Mouse (Mus musculus): ENCODE measurements at regions not wholly inside any gene's neighbourhood (a gene's known extent, or its start where the extent isn't known, plus 50 kb on each side); places are given as distances from the start of the nearest gene placed in this dataset.

DNA sequence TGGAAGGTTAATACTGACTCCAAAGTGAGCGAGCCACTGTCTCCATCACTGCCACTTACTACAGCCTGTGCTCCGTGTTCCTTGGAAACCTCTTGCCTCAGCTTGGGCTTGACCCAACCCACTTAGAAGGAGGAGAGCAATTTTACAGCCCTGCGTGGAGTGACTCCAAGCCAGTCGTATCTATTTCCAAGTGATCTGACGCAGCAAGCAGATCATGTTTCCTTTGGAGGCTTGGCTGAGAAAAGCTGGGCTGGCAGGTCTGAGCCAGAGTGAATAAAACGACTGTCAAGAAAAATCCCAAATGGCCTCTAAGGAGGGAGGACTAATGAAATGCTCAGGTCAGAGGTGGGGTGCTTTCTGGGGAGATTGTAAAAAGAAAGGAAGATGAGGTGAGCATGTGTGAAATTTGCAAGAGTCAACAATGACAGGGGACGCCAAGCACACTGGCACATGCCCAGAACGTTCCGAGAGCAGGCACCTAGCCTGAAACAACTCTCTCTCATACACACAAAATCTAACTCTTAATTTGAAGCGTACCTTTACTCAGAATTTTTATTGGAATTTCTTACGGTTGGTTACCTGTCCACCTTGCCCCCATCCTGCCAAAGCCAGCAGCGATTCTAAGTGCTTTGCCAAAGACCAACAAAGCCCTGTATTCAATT, 225.5 kb downstream of the Zfp36l1 start:
- DNase-seq (ENCODE audit: low spot score): peak; percentile 96

DNA sequence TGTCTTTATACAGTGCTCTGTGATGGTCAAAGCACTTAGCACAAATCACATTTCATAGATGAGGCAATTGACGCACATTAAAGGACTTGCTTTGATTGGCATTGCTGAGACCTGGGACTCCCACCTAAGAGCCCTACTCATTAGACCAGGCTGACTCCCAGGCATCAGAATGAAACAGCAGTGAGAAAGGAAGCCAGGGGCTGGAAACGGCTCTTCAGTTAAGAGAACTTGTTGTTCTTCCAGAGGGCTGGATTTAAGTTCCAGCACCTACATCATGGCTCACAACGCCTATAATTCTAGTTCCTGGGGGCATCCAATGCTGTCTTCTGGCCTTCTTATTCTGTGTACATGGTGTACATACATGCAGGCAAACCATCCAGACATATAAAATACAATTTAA, 226.3 kb downstream of the Zfp36l1 start:
- peak; percentile 65 for DNase-seq (ENCODE audit: low spot score)

DNA sequence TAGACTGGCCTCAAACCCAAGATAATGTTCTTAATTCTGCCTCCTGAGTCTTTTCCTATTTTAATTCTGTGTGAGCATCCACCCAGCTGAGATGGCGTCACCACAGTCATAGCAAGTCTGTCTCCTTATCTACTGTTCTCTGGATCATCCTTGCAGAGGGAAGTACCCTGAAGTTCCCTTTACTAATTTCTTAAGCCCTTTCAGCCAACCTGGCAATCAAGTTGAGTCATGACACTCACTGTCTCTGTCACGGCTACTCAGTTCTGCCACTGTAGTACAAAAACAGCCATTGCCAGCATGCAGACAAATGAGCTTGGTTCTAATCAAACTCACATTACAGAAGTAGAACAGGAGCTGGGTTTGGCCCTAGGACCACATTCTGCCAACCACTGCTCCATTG, 227.5 kb downstream of the Zfp36l1 start:
- DNase-seq (ENCODE audit: low spot score): no peak

- no peak for DNase-seq (ENCODE audit: low spot score)
These were observed 229.2 kb downstream of the Zfp36l1 start for GRCm38 (mm10) chr12:79883651-79884050.

DNA sequence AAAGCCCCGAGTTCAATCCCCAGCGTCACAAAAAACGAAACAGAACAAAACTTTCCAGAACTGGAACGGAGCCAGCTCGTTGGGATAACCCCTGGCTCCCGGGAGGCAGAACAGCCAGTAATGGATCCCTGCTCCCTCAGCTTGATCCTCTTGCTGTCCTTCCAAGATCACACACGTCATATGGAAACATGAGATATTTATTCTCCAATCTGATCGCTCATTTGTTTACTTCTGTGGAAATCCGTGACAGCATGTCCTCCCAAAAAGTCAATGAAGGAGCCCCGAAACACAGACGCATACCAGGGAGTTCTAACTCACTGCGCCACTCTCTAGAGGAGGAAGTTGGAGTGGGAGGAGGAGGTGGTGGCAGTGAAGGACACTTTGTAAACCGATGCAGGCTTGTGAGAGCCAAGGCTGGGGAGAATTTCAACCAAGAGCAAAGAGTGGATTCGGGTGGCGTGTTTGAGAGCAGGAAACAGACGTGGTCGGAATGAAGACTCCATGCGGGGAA, 232.0 kb downstream of the Zfp36l1 start:
- DNase-seq (ENCODE audit: low spot score): peak; percentile 84

- DNase-seq (ENCODE audit: low spot score): no peak
These were observed 232.5 kb downstream of the Zfp36l1 start for GRCm38 (mm10) chr12:79880346-79880745.

GRCm38 (mm10) chr12:79879918-79880273, 232.9 kb downstream of the Zfp36l1 start:
- DNase-seq (ENCODE audit: low spot score): peak; percentile 54

- DNase-seq (ENCODE audit: low spot score): peak; percentile 67
These were observed 233.5 kb downstream of the Zfp36l1 start for GRCm38 (mm10) chr12:79879093-79879917.

DNA sequence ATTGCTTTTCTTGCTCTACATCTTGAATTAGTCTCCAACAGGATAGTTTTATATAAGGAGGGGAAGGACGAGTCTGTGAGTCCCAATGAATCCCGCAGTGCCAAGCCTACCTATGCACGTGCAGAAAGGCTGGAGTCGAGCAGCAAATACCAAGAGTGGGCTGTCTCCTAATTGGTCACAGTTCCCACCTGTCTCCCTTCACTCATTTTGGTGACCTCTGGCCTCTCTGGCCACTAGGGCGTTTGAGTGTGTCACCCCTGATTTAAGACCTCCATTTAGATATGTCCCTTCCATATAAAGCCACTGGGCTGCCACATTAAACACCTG, 234.1 kb downstream of the Zfp36l1 start:
- DNase-seq (ENCODE audit: low spot score): no peak

DNA sequence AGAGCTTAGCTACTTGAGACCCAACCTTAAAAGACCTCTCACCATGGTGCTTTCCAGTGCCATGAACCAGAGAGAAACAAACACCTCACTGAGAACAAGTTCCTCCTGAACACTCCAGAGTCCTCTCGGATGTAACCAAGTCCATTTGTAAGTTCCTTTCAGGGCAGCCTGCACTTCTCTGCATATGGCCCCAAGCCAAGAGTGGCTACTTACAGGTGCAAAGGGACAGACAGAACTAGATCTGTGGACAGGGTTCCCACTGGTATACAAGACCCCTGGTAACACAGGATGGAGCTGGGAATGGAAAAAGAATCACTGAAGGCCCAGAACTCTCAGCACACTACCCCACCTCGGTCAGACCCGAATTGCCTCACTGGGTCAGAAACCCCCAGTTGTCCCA, 234.7 kb downstream of the Zfp36l1 start:
- no peak for DNase-seq (ENCODE audit: low spot score)

GRCm38 (mm10) chr12:79874333-79874732, 238.5 kb downstream of the Zfp36l1 start:
- no peak for DNase-seq (ENCODE audit: low spot score)

DNA sequence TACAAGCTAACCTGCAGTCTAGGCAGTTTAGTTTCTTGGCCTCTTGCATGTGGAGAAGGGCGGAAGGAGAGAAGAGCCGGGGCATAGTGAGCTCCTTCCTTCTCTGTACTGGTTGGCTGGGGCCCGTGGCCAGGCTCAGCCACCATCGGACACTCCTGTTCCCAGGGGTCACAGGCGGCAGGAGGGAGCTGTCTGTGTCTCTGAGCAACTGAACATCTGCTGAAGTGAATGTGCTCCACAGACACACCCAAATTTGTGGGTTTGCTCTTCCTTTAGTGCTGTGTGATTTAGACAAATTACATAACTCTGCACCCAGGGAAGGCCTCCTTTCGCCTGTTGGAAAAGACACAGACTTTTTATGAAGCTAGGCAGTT, 247.6 kb downstream of the Zfp36l1 start:
- peak; percentile 76 for DNase-seq (ENCODE audit: low spot score)

DNA sequence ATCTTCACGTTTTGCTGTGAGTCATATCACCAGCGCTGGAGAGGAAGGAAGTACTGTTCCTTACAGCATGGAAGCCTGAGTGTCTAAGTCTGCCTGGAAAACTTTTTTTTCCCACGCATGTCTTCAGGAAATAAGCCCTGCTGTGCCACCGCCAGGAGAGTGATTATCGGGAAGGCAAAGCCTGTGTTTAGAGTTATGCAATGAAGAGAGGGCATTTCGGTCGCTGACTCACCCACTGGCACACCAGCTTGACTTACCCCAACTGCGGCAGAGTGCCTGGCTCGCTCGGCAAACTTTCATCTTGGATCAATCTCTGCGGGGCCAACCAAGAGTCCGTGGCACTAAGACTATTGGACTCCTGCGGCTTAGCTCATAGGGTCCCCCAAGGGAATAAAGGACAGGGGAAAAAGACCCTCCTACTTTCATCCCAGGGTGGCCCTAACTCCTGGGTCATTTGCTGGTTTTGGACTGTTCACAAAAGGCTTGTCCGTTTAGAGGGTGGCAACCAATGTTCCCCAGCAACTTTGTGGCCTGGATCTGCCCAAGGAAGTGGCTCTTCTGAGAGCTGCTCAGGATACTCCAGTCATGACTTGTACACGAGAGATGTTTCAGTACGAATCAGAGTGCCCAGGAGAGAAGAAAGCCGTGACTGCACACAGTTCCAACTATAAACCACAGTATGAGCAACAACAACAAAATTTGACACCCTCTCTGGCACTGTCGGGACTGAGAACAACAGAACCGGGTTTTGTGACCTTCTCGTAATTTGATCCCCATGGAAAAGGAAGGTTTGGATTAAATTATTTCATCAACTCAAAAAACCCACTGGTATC, 248.3 kb downstream of the Zfp36l1 start:
- peak; percentile 63 for DNase-seq (ENCODE audit: low spot score)
